Mouse (Mus musculus): Measurements from ENCODE around the gene Prkd2.

Gene Prkd2

GRCm38 (mm10) chr7:16915461-16916340 lies 73.0 kb downstream of the Prkd2 start:
- DNase-seq (ENCODE audit: inconsistent age in 2 of 2, low spot score in 1 of 2): no peak

DNA sequence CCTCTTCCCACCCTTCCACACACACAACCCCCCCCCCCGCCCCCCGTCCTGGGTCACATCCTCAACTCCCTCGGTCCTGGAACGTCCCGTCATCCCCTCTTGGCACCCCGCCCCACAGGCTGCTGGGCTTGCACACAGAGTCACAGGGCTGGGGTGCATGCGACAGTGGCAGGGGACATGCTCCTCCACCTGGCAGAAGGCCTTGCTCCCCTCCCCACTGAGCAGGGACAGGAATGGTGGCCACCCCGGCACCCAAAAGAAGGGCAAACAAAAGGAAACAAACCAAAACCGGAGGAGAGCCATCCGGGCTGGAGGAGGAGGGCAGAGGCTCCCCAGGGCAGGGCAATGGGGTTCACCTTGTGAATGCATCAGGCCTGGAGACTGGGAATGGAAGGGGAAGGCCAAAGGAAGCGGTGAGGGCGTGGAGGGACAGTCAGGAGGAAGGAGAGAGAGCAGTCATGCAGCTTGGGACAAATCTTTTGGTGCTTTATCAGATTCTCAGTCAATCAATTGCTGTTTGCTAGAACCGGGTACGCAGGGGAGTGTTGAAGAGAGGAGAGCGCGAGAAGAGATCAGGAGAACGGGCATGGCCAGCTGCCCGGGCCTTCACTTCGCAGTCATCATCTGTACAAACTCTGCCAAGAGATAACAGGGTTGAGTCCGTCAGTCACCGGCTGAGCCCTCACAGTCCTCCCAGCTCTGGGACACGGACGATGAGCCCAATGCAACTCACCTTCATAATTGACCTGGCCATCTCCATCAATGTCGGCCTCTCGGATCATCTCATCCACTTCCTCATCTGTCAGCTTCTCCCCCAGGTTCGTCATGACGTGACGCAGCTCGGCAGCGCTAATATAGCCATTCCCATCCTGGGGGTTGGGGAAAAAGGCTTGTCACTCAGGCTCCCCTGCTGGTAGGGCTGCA lies 73.9 kb downstream of the Prkd2 start:
- no peak for DNase-seq (ENCODE audit: inconsistent age in 2 of 2, low spot score in 1 of 2)

DNA sequence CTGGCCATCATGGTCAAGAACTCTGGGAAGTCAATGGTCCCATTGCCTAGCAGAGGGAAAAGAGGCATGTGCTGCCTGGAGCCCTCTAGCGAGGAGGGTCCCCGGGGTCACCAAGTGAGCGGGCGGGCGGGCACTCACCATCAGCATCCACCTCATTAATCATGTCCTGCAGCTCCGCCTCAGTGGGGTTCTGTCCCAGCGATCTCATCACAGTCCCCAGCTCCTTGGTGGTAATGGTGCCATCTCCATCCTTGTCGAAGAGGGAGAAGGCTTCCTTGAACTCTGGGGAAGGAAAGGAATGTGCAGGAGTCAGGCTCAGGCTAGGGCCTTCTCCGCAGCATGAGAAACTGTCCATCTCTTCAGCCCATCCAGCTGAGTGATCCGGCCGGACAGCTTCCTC lies 74.7 kb downstream of the Prkd2 start:
- DNase-seq (ENCODE audit: inconsistent age in 2 of 2, low spot score in 1 of 2): no peak

DNA sequence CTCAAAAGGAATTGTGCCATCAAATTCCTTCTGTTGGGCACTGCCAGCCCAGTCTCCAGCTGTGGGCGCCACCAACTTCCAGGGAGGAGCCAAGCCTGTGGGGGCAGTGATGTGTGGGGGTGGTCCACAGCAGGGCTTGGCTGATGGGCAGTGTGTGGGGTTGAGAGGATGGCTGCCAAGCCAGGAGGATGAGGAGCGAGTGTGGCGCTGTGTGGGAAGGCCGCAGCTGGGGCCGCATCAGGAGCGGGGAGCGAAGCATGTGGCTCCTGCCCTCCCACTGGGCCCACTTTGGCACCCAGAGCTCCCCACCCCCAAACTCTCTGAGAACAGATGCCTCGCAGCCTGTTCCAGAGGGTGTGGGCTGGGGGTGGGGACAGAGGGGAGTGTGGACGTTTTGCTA lies 75.3 kb downstream of the Prkd2 start:
- DNase-seq (ENCODE audit: inconsistent age in 2 of 2, low spot score in 1 of 2): no peak

GRCm38 (mm10) chr7:16918670-16919069 lies 76.0 kb downstream of the Prkd2 start:
- DNase-seq (ENCODE audit: inconsistent age in 2 of 2, low spot score in 1 of 2): no peak

DNA sequence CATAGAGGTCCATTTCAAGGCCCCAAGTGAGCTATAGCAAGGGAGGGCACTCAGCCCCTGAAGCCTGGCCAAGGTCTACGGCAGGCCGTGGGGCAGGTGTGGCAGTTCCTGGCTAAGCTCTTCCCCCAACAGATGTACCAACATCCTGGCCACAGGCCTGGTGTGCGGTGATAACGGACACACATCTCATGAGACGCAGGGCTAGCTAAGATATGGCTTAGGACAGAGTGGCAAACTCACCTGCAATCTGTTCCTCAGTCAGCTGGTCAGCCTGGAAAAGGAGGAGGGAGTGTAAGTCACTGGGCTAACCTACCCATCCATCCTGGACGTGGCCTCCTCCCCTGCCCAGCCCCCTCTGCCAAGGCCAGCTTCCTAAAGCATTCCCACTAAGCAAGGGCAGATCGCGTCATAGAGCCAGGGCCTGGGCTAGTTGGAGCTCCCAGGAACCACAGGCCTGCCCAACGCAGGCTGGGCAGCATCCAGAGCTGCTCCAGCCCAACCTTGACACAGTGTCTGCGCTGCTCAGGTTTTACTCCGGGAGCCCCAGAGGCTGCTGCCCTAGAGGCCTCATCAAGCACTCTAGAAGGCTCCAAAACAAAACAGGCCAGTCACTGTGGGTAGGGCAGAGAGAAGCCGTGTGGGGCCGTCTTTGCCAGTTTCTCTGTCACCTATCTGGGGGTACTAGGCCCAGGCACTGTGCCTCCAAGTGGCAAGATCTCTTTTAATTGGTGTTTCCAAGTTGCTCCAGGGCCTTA lies 76.9 kb downstream of the Prkd2 start:
- DNase-seq (ENCODE audit: inconsistent age in 2 of 2, low spot score in 1 of 2): peak; percentile 74 to 87

Data from adrenal gland, adult (tissue).